Mouse (Mus musculus) lung, adult 2 months (tissue): Measurements from ENCODE around the gene Pde6h. TPM values are rescaled to one million over a fixed set of nuclear protein-coding genes. Genes with fewer than 3 reads are reported as not detected.
"Not testable (repeated sequence)": the region's sequence is repeated elsewhere in the genome, so short reads cannot be mapped to it uniquely, and the experiment has no call there.

Experiments
- DNase-seq: peaks from one replicate; pipeline ENCODE4 v3.0.0; 2022
- H3K4me1 ChIP-seq: fragments of 200-500 bp; 2 replicates; pipeline ENCODE4 v1.6.1; 2011; ENCODE audit warnings: low read length; ENCODE audit not compliant: control insufficient read depth, insufficient read depth
- H3K4me3 ChIP-seq: fragments of 200-500 bp; replicated peaks from 2 replicates; pipeline ENCODE3; 2011; ENCODE audit warnings: low read depth, mild to moderate bottlenecking, control low read depth, low read length; ENCODE audit errors: extremely low read depth
- CTCF ChIP-seq: fragments of 200-500 bp; IDR thresholded peaks from 2 replicates; pipeline ENCODE4 v1.5.1; 2011; ENCODE audit warnings: mild to moderate bottlenecking, low read length, control low read depth; ENCODE audit not compliant: insufficient read depth
- POLR2A ChIP-seq: fragments of 200-500 bp; IDR thresholded peaks from 2 replicates; pipeline ENCODE4 v1.6.1; 2011; ENCODE audit warnings: low read depth, mild to moderate bottlenecking, control low read depth, low read length, borderline replicate concordance; ENCODE audit errors: extremely low read depth
- WGBS: fragments of 180-500 bp; shearing (Covaris S2); methylation state at CpG from one replicate; pipeline ENCODE4 v1.1.7; 2018; 5-methylcytosine and 5-hydroxymethylcytosine counted together
- polyA plus RNA-seq: library from polyadenylated mRNA; depleted of rRNA; stranded (reverse); fragments of >200 nt; gene quantifications from 2 replicates; pipeline ENCODE4 v1.2.3, GENCODE M21; 2012

Gene Pde6h
- polyA plus RNA-seq, 1 experiment = 0.02 TPM

DNA sequence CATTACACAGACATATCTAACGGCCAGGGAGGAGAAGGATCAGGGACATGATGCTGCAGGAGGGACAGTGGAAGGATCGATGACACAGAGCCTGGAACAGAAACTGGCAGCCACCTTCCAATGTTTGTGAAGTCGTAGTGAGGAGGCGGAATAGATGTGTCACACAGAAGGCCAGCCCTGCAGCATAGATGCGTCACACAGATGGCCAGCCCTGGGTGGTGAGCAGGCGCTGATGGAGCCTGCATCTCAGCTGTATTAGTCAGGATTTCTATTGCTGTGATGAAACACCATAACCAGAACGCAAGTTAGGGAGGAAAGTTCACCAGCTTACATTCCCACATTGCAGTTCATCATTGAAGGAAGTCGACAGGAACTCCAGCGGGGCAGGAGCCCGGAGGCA, 42.3 kb downstream of the Pde6h start:
- TF ChIP-seq CTCF (no peak), POLR2A (no peak)
- WGBS = 63% methylated on average over 10 of the region's 10 CpGs
- H3K4me3 ChIP-seq = no peak overlapping the region
- H3K4me1 ChIP-seq = no peaks in the 10 kb centered on the region
- no peak for DNase-seq

DNA sequence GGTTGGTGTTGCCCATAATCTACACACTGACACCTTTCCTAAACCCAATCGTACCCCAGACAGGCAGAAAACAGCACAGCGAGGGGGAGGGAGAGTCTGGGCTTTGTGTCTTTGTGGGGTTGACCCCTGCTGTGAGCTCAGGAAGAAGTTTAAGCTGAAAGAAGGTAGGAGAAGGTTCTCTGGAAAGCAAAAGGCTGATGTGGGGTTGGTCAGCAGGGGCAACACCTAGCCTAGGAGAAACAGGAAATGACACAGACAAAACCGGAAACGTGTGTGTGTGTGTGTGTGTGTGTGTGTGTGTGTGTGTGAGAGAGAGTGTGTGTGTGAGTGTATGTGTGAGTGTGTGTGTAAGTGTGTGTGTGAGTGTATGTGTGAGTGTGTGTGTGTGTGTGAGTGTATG, 43.8 kb downstream of the Pde6h start:
- no peak for TF ChIP-seq POLR2A
- no peak for TF ChIP-seq CTCF
- DNase-seq = no peak
- H3K4me3 ChIP-seq = no peak overlapping the region
- 47% methylated on average over 4 of the region's 4 CpGs for WGBS
- H3K4me1 ChIP-seq = no peaks in the 10 kb centered on the region

DNA sequence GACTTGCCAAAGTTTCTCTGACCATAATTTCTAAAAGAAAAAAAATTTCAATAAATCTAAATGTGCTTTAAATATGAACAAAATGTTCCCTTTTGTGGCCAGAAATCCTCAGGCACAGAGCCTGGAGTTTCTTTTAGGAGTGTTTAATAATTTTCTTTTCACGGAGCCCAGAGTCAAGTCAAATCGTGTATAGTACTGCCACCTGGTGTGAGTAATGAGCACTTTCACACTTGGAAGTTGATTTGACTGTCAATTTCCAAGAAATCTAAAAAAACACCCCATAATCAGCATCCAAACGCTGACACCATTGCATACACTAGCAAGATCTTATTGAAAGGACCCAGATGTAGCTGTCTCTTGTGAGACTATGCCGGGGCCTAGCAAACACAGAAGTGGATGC, 45.2 kb downstream of the Pde6h start:
- WGBS = 19% methylated on average over 4 of the region's 4 CpGs
- DNase-seq = not testable (repeated sequence)

DNA sequence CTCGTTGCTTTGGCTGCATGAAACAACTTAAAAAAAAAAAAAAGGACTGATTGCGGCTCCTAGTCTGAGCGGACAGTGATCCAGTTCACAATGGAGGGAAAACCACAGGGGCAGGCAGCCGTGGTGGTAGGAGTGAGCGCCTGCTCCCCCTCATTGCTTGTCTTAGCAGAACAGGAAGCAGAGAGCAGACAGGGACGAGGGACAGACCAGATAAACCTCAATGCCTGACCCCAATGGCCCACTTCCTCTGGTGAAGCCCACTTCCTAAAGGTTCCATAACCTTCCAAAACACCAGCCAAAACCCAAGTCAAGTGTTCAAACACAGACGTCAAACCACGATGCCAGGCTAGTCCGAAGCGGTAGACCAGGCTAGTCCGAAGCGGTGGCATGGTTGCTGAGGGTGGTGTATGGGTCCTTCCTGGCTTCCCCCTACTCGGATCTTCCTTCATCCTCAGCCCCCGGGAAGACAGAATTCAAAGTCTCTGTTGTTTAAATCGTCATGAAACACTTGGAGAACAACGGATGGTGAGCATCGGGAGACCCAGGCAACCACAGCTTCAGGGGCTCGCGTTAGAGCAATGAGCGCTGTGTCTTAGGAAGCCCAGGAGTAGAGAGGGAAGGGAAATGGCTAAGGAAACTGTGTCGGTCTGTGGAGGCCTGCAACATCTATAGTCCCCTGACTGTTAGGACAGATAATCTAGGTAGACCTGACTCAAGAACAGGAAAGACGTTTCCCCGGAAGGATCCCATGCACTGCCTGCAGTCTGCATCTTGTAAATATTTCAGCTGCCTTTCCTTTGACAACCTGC, 55.8 kb downstream of the Pde6h start:
- no peak for TF ChIP-seq CTCF
- no peak for TF ChIP-seq POLR2A
- no peak for DNase-seq
- Histone ChIP-seq H3K4me3 (no peak overlapping the region), H3K4me1 (peaks cover 3% of the 10 kb centered on the region)
- 71% methylated on average over 23 of the region's 23 CpGs for WGBS

More for the DNA sequence above, 45.2 kb downstream of the Pde6h start:
- H3K4me1 ChIP-seq, H3K4me3 ChIP-seq: not testable (repeated sequence)
- TF ChIP-seq CTCF = peak; percentile 13; the same call in 1 of the 2 replicates

DNA sequence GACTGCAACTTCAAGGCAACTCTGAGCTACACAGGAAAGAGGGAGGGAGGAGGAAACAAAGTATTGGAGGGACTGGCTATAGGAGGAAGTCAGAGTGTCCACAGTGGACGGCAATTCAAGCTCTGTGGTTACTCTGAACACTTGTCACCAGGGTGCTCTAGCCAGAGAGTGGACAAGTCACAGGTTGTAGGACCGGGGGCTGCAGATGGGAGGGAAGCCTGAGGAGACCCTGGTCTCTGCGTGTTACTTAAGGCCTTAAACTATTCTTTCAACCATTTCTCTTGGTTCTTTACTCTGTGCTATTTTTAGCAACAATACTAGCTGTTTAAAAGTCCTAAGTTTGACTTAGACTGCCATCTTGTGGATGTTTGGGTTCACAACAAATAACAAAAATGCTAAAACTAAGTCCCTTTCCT, 56.7 kb downstream of the Pde6h start:
- TF ChIP-seq POLR2A = no peak
- peak; percentile 48; the same call in 1 of the 2 replicates for TF ChIP-seq CTCF
- H3K4me1 ChIP-seq = peaks cover 3% of the 10 kb centered on the region
- peak; percentile 12 for DNase-seq
- no peak overlapping the region for H3K4me3 ChIP-seq
- WGBS = 11% methylated on average over 3 of the region's 3 CpGs

DNA sequence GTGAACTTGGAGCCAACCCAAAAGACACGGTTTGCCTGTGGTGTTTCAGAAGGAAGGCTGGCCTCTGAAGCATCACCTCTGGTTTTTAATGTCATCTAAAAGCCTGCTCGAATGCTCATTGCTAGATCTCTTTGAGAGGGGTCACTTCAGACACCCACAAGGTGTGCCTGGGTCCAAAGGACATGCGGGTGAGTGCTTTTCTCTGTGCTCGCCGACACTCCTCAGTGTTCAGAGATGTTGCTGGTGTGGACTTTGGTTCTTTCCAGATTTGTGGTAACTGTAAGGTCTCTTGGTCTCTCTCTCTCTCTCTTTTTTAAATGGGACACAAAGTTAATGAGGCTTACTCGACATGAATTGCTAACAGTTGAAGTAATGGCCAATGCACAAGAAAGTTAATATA, 58.9 kb downstream of the Pde6h start:
- Histone ChIP-seq H3K4me1 (peaks cover 3% of the 10 kb centered on the region), H3K4me3 (no peak overlapping the region)
- 77% methylated on average over 6 of the region's 6 CpGs for WGBS
- DNase-seq = no peak
- TF ChIP-seq CTCF (no peak), POLR2A (no peak)

DNA sequence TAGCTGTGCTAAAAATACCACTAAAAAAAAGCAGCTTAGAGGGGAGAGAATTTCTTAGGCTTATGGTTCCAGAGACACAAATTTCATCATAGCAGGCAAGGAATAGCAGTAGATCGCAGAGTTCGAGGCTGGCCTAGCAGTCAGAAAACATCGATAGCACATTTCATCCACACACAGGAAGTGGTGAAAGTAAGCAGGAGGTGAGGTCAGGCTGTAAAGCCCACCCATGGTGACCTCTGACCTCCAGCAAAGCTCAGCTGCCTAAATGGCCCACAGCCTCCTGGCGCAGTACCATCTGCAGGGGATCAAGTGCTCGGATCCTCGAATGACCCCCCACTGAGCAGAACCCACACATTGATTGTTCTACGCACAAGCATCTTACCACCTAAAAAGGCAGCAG, 59.6 kb downstream of the Pde6h start:
- Histone ChIP-seq H3K4me3 (no peak overlapping the region), H3K4me1 (peaks cover 3% of the 10 kb centered on the region)
- 69% methylated on average over 7 of the region's 7 CpGs for WGBS
- no peak for DNase-seq
- TF ChIP-seq CTCF = no peak
- TF ChIP-seq POLR2A = no peak

DNA sequence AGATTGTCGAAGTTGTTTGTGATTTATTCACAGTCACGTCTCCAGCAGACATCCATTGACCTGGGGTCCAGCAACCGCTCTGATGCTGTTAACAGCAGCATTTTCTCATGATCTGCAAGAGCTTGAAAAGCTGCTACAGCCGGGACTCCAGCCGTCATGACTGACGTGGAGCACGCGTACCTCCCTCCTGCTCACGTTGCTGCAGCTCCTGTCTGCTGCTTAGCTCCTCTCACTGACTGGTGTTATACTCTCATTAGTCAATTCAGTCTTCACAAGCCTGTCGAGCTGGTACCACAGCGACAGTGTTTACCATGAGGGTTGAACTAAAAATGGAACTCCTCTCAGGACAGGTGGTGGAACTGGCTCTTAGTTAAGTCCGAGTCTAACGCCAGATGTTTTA, 62.4 kb downstream of the Pde6h start:
- TF ChIP-seq CTCF = no peak
- no peak for TF ChIP-seq POLR2A
- WGBS = 39% methylated on average over 13 of the region's 13 CpGs
- H3K4me1 ChIP-seq = no peaks in the 10 kb centered on the region
- DNase-seq = no peak
- H3K4me3 ChIP-seq = no peak overlapping the region

DNA sequence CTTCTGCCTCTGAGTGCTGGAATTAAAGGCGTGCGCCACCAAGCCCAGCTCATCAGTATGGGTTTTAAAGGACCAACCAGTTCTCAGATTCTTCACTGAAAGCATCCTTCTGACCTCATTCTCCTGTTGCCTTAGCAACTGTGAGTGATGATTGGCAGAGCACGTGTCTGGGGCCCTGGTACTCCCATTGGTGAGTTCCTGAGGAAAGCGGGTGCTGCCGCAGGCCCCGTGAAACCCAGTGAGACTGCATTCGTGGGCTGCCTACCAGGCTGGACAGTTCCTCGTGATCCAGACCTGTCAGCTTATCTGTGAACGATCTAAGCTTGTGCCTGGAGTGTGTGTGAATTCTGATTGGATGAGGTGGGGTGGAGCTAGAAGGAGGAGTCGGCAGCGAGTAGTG, 63.1 kb downstream of the Pde6h start:
- DNase-seq = no peak
- TF ChIP-seq CTCF = no peak
- TF ChIP-seq POLR2A = no peak
- Histone ChIP-seq H3K4me1 (no peaks in the 10 kb centered on the region), H3K4me3 (no peak overlapping the region)
- 64% methylated on average over 11 of the region's 11 CpGs for WGBS

DNA sequence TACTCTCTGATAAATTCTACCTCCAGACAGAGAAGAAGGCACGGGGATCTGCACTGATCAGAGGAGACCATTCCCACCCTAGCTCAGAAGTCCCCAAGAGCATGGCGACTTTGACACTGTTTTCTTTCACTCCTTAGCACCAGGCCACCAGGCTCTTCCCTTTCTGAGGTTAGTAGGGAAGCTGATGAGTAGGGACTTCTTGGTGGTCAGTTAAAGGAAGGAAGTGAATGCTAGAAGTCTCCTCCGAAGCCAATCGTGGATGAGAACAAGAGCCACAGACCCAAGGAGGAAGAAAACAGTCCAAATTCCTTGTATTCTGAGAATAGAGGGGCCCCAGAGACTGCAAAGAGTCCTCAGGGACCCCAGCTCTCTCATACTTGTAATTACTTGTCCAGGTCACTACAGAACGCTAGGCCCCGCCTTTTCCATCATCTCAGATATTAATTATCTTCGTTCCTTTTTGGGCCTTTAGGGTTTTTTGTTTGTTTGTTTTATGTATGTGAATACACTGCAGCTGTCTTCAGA, 65.0 kb downstream of the Pde6h start:
- TF ChIP-seq CTCF (no peak), POLR2A (no peak)
- Histone ChIP-seq H3K4me3 (no peak overlapping the region), H3K4me1 (no peaks in the 10 kb centered on the region)
- no peak for DNase-seq
- WGBS = 76% methylated on average over 7 of the region's 7 CpGs
